Mouse (Mus musculus) megakaryocyte, embryonic 14.5 days (primary cell): ENCODE results near the gene Asb13.

Experiments
- FLI1 ChIP-seq: IDR thresholded peaks from 2 replicates; pipeline ENCODE4 v1.6.1; 2012; ENCODE audit warnings: low read length, inconsistent platforms, mixed read lengths
- GATA1 ChIP-seq: IDR thresholded peaks from 3 replicates; pipeline ENCODE4 v1.6.1; 2012; ENCODE audit warnings: mixed read lengths, low read length, inconsistent platforms, borderline replicate concordance

DNA sequence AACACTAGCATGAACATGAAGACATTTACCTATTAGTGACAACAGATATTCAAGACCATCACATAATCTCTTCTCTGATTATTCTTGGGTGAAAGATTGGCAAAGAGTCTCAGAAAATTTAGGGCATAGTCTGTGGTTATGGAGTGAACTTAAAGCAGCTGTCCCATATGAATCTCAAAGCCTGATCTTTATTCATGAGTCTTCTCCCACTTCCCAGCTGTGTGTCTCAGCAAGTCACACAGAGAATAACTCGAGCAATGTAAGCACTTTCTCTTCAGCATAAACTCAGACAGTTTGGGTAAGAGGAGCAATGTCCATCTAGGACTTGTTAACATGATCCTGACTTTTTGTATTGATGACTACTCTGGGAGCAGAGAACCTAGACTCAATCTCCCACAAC lies 52.5 kb downstream of the Asb13 start:
- TF ChIP-seq GATA1 (no peak), FLI1 (no peak)
